Mouse (Mus musculus) embryonic facial prominence, embryonic 12.5 days (tissue): ENCODE data around the gene Hist1h3b. TPM values are rescaled to one million over a fixed set of nuclear protein-coding genes. Genes with fewer than 3 reads are reported as not detected.
"Not testable (repeated sequence)": the region's sequence is repeated elsewhere in the genome, so short reads cannot be mapped to it uniquely, and the experiment has no call there.

ENCODE experiments used
- ATAC-seq: fragments of 200-750 bp; cut with Nextera tagmentation; 2 replicates; pipeline ENCODE4 v1.8.0; 2017; ENCODE audit not compliant: insufficient number of reproducible peaks, insufficient read depth, low FRiP score, low TSS enrichment
- H3K27ac ChIP-seq: fragments of 300-500 bp; sonication (generic); 2 replicates; pipeline ENCODE4 v1.5.1; 2016; ENCODE audit warnings: mild to moderate bottlenecking
- H3K27me3 ChIP-seq: fragments of 300-500 bp; sonication (generic); 2 replicates; pipeline ENCODE4 v1.6.1; 2016; ENCODE audit warnings: mild to moderate bottlenecking, moderate library complexity
- H3K36me3 ChIP-seq: fragments of 300-500 bp; sonication (generic); 2 replicates; pipeline ENCODE4 v1.6.1; 2016; ENCODE audit warnings: mild to moderate bottlenecking
- H3K4me1 ChIP-seq: fragments of 300-500 bp; sonication (generic); 2 replicates; pipeline ENCODE4 v1.6.1; 2016
- H3K4me2 ChIP-seq: fragments of 300-500 bp; sonication (generic); replicated peaks from 2 replicates; pipeline ENCODE4 v1.6.1; 2016; ENCODE audit warnings: mild to moderate bottlenecking, moderate library complexity
- H3K4me3 ChIP-seq: fragments of 300-500 bp; sonication (generic); 2 replicates; pipeline ENCODE4 v1.5.1; 2016; ENCODE audit warnings: mild to moderate bottlenecking
- H3K9ac ChIP-seq: fragments of 300-500 bp; sonication (generic); 2 replicates; pipeline ENCODE4 v1.6.1; 2016; ENCODE audit warnings: mild to moderate bottlenecking, moderate library complexity
- H3K9me3 ChIP-seq: fragments of 300-500 bp; sonication (generic); 2 replicates; pipeline ENCODE4 v1.6.1; 2016; ENCODE audit warnings: mild to moderate bottlenecking, moderate library complexity
- WGBS: fragments of 180-500 bp; shearing (Covaris S2); methylation state at CpG from one replicate; pipeline ENCODE4 v1.1.7; 2016; 5-methylcytosine and 5-hydroxymethylcytosine counted together
- polyA plus RNA-seq: library from polyadenylated mRNA; unstranded; fragments of >200 nt; fragmentation: Nextera tagmentation; extraction: Ambion mirVana; gene quantifications from 2 replicates; pipeline ENCODE4 v1.2.1, GENCODE M21; 2016

The Hist1h3b gene
- polyA plus RNA-seq, 1 experiment from 2014 or later, result 14.0 TPM

GRCm38 (mm10) chr13:23739069-23739921 is 12.8 kb upstream of the Hist1h3b start:
- peaks cover 9% of the 10 kb centered on the region; the same call in 1 of the 2 replicates for H3K4me1 ChIP-seq
- peak overlapping the region; percentile 99 for H3K27ac ChIP-seq
- H3K4me3 ChIP-seq, result peak overlapping the region; percentile 62
- no peaks in the 10 kb centered on the region for H3K27me3 ChIP-seq
- peak overlapping the region; percentile 92 for H3K4me2 ChIP-seq
- H3K9ac ChIP-seq, result peak overlapping the region; percentile 83
- H3K9me3 ChIP-seq, result no peaks in the 10 kb centered on the region
- peak; percentile 90 for ATAC-seq
- no peaks in the 10 kb centered on the region for H3K36me3 ChIP-seq
- under 1% methylated on average over 39 of the region's 39 CpGs for WGBS

GRCm38 (mm10) chr13:23739922-23740252 is 12.2 kb upstream of the Hist1h3b start:
- peaks cover 13% of the 10 kb centered on the region; the same call in 1 of the 2 replicates for H3K4me1 ChIP-seq
- H3K36me3 ChIP-seq, result no peaks in the 10 kb centered on the region
- no peak for ATAC-seq
- H3K27ac ChIP-seq, result peak overlapping the region; percentile 99
- peak overlapping the region; percentile 62 for H3K4me3 ChIP-seq
- WGBS, result 1% methylated on average over 14 of the region's 14 CpGs
- no peaks in the 10 kb centered on the region for H3K9me3 ChIP-seq
- no peaks in the 10 kb centered on the region for H3K27me3 ChIP-seq
- peak overlapping the region; percentile 92 for H3K4me2 ChIP-seq
- H3K9ac ChIP-seq, result peak overlapping the region; percentile 83

DNA sequence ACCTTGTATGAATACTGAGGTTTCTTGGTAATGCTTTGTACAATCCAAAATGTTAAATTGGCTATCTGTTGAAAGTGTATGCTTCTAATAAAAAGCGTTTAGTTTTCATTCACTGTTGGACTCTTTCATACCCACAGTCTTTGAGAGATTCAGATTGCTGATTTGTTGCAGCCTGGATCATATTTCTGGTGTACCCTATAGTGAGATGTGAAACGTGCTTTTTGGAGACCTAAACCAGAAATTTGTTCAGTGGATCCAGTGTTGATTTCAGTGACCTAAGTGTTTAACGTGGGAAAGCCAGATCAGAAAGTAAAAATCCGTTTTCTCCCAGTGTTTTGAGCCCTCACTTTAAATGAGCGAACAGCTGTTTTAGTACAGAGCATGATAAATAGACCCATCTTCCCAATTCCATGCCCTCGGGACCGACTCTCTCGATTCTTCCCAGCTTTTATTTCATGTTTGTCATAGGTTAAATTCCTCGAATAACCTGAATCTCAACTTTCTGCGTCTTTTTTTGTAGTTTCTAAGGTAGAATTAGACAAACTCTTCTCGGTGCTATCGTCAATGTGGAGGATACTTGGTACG is 11.7 kb upstream of the Hist1h3b start:
- peak overlapping the region; percentile 62 for H3K4me3 ChIP-seq
- H3K9me3 ChIP-seq, result no peaks in the 10 kb centered on the region
- no peaks in the 10 kb centered on the region for H3K36me3 ChIP-seq
- peak overlapping the region; percentile 83 for H3K9ac ChIP-seq
- H3K27me3 ChIP-seq, result no peaks in the 10 kb centered on the region
- 28% methylated on average over 13 of the region's 13 CpGs for WGBS
- no peak for ATAC-seq
- H3K27ac ChIP-seq, result peak overlapping the region; percentile 99
- H3K4me2 ChIP-seq, result peak overlapping the region; percentile 92
- peaks cover 13% of the 10 kb centered on the region; the same call in 1 of the 2 replicates for H3K4me1 ChIP-seq

DNA sequence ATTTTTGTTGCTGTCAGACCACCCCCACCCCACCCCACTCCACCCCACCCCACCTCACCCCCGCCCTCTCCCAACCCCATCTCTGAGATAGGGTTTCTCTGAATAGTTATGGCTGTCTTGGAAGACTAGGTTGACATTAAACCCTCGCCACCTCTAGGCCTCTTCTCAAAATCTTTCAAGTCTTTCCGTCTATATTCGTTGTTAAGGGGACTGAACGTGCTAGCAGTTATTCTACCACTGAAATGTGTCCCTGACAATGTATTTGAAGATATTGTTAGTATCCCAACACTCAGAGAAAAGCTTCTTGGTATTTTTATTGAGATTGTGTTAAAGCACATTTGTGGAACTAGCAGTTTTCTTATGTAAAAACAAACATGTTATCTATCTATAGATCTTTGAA is 11.2 kb upstream of the Hist1h3b start:
- Histone ChIP-seq H3K9me3 (no peaks in the 10 kb centered on the region), H3K4me3 (peak overlapping the region; percentile 62), H3K4me2 (peak overlapping the region; percentile 92), H3K9ac (peak overlapping the region; percentile 83), H3K4me1 (peaks cover 13% of the 10 kb centered on the region; the same call in 1 of the 2 replicates), H3K36me3 (no peaks in the 10 kb centered on the region), H3K27me3 (no peaks in the 10 kb centered on the region), H3K27ac (peak overlapping the region; percentile 99)
- 52% methylated on average over 5 of the region's 5 CpGs for WGBS
- no peak for ATAC-seq

DNA sequence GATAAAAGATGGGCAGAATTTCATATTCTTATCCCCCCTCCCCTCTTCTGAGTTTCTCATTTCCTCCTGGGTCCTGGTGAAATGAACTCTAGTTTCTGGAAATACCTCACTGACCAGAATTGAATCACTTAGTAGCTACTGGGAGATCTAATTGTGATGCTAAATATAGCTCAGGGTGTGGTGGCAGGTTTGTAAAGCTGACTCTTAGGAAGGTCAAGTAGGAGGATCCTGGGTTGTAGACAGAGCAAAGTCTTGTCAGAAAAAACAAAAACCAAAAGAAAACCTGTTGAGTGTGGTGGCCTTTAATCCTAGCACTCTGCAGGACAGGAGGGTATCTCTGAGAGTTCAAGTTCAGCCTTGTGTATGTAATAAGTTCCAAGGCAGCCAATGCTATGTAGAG is 10.1 kb upstream of the Hist1h3b start:
- Histone ChIP-seq H3K4me3 (no peak overlapping the region), H3K4me2 (no peak overlapping the region), H3K27me3 (no peaks in the 10 kb centered on the region), H3K4me1 (peaks cover 13% of the 10 kb centered on the region; the same call in 1 of the 2 replicates), H3K27ac (0 out of 2 replicates have a peak overlapping the region, but pooled peaks have one; percentile 46), H3K9ac (no peak overlapping the region), H3K36me3 (no peaks in the 10 kb centered on the region), H3K9me3 (no peaks in the 10 kb centered on the region)
- no peak for ATAC-seq

- no peak overlapping the region for H3K4me3 ChIP-seq
- no peak overlapping the region for H3K9ac ChIP-seq
- no peaks in the 10 kb centered on the region for H3K27me3 ChIP-seq
- H3K27ac ChIP-seq, result no peak overlapping the region
- no peaks in the 10 kb centered on the region for H3K9me3 ChIP-seq
- WGBS, result 83% methylated on average over 5 of the region's 5 CpGs
- no peaks in the 10 kb centered on the region for H3K36me3 ChIP-seq
- no peak for ATAC-seq
- peaks cover 17% of the 10 kb centered on the region; the same call in 1 of the 2 replicates for H3K4me1 ChIP-seq
- H3K4me2 ChIP-seq, result no peak overlapping the region
Observed at GRCm38 (mm10) chr13:23743215-23743614, 8.9 kb upstream of the Hist1h3b start.

- 0 out of 2 replicates have a peak overlapping the region, but pooled peaks have one; percentile 40 for H3K4me3 ChIP-seq
- H3K27ac ChIP-seq, result peak overlapping the region; percentile 98
- ATAC-seq, result no peak
- no peaks in the 10 kb centered on the region for H3K27me3 ChIP-seq
- H3K9me3 ChIP-seq, result no peaks in the 10 kb centered on the region
- H3K4me2 ChIP-seq, result peak overlapping the region; percentile 55
- no peaks in the 10 kb centered on the region for H3K36me3 ChIP-seq
- WGBS, result 34% methylated on average over 4 of the region's 4 CpGs
- H3K9ac ChIP-seq, result peak overlapping the region; percentile 60; the same call in 1 of the 2 replicates
- H3K4me1 ChIP-seq, result peaks cover 18% of the 10 kb centered on the region; the same call in 1 of the 2 replicates
Observed at GRCm38 (mm10) chr13:23743963-23744362, 8.1 kb upstream of the Hist1h3b start.

GRCm38 (mm10) chr13:23744421-23745380 is 7.4 kb upstream of the Hist1h3b start:
- peak overlapping the region; percentile 60 for H3K9ac ChIP-seq
- peaks cover 18% of the 10 kb centered on the region; the same call in 1 of the 2 replicates for H3K4me1 ChIP-seq
- no peaks in the 10 kb centered on the region for H3K27me3 ChIP-seq
- H3K9me3 ChIP-seq, result no peaks in the 10 kb centered on the region
- ATAC-seq, result no peak
- 1% methylated on average over 16 of the region's 36 CpGs for WGBS
- peak overlapping the region; percentile 55 for H3K4me2 ChIP-seq
- no peaks in the 10 kb centered on the region for H3K36me3 ChIP-seq
- peak overlapping the region; percentile 98 for H3K27ac ChIP-seq
- H3K4me3 ChIP-seq, result peak overlapping the region; percentile 40

DNA sequence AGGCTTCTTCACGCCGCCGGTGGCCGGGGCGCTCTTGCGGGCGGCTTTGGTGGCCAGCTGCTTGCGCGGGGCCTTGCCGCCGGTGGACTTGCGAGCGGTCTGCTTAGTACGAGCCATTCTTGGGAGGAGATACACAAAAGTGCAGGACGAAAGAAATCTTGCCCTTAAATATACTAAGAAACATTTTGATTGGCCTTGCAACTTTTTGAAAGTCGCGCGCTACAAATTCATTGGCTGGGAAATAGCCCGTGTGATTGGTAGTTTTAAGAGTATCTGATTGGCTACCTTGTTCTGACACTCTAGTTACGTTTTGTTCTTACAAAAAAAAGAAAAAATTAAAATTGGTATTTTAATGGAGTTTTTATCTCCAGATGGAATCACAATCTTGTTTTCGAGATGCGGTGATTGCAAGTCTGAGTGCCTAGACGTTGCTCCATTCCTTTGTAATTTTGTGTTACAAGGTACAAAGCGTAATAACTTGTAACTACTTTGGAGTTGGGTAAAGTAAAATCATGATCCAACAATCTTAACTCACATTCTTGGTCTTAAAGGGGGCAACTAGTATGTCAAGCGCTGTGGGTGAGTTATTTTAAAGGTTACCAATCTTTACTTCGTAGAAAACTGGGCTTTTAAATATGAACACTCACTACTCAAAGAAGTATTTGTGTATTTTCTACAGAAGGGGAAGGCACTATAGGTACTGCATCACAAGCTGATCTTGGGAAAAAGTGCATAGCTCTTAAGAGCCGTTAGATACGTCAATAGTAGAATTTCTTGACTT is 6.5 kb upstream of the Hist1h3b start, which contains the start of gene Hist1h3c:
TSS of gene Hist1h3c (minus strand) at position 222 of the 781 bp plus-strand sequence.
- no peaks in the 10 kb centered on the region for H3K9me3 ChIP-seq
- H3K4me1 ChIP-seq, result peaks cover 15% of the 10 kb centered on the region; the same call in 1 of the 2 replicates
- H3K4me3 ChIP-seq, result peak within 1 kb of the TSS; percentile 40
- peak within 1 kb of the TSS; percentile 66 for H3K4me2 ChIP-seq
- peak within 1 kb of the TSS; percentile 60 for H3K9ac ChIP-seq
- H3K27ac ChIP-seq, result peak within 1 kb of the TSS; percentile 98
- under 1% methylated on average over 24 of the region's 28 CpGs for WGBS
- no peaks in the 10 kb centered on the region for H3K36me3 ChIP-seq
- no peaks in the 10 kb centered on the region for H3K27me3 ChIP-seq
- ATAC-seq, result peak; percentile 55; the same call in 1 of the 2 replicates

DNA sequence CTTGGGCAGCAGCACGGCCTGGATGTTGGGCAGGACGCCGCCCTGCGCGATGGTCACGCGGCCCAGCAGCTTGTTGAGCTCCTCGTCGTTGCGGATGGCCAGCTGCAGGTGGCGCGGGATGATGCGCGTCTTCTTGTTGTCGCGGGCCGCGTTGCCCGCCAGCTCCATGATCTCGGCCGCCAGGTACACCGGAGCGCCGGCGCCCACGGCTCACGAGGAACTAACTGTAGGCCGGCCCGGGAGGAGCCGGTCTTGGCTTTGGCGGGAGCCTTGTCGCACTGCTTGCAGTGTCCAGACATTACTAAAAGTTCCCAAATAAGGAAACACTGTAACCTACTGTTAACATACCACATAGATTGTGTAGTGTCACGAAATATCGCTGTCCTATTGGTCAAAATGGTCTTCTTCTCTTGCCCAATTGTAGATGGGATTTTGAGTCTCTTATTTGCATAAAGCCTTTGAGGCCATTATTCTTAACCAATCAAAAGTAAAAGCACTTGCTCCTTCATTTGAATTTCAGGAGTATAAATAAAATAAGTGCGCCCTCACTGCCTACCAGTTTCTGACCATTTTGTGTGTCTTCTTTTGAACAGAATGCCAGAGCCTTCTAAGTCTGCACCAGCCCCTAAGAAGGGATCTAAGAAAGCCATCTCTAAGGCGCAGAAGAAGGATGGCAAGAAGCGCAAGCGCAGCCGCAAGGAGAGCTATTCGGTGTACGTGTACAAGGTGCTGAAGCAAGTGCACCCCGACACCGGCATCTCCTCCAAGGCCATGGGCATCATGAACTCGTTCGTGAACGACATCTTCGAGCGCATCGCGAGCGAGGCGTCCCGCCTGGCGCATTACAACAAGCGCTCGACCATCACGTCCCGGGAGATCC is 5.6 kb upstream of the Hist1h3b start, which contains the start of gene Hist1h2bb:
TSS of gene Hist1h2bb (plus strand) at position 534 of the 880 bp plus-strand sequence.
- H3K4me2 ChIP-seq, result peak within 1 kb of the TSS; percentile 66
- not testable (repeated sequence) for H3K36me3 ChIP-seq, H3K9me3 ChIP-seq, H3K27me3 ChIP-seq
- H3K9ac ChIP-seq, result peak within 1 kb of the TSS; percentile 54
- peaks cover 10% of the 10 kb centered on the region; the same call in 1 of the 2 replicates for H3K4me1 ChIP-seq
- peak; percentile 92 for ATAC-seq
- under 1% methylated on average over 43 of the region's 58 CpGs for WGBS
- peak within 1 kb of the TSS; percentile 98 for H3K27ac ChIP-seq
- peak within 1 kb of the TSS; percentile 40 for H3K4me3 ChIP-seq
